Mouse (Mus musculus) heart, embryonic 14.5 days (tissue): ENCODE measurements around the gene Ttc39a. TPM values are rescaled to one million over a fixed set of nuclear protein-coding genes. Genes with fewer than 3 reads are reported as not detected.

ENCODE experiments used
- ATAC-seq: fragments of 200-750 bp; cut with Nextera tagmentation; 2 replicates; pipeline ENCODE4 v1.8.0; 2017; ENCODE audit warnings: low read depth, moderate TSS enrichment; ENCODE audit not compliant: insufficient number of reproducible peaks, insufficient read depth, low FRiP score
- H3K27ac ChIP-seq, 2 experiments: fragments of 200-500 bp in 1 of 2; fragments of 300-500 bp in 1 of 2; sonication (generic) in 1 of 2; replicated peaks in 1 of 2; 2 replicates each; pipeline ENCODE4 v1.5.1; 2012 to 2014; ENCODE audit warnings: low read depth in 2 of 2, low read length in 2 of 2, control low read depth in 1 of 2, mild to moderate bottlenecking in 1 of 2, mixed read lengths in 1 of 2; ENCODE audit not compliant: control insufficient read depth in 1 of 2, insufficient read depth in 1 of 2
- H3K27me3 ChIP-seq: fragments of 300-500 bp; sonication (generic); 2 replicates; pipeline ENCODE4 v1.6.1; 2014; ENCODE audit warnings: mild to moderate bottlenecking, low read length, control low read depth; ENCODE audit not compliant: control insufficient read depth, insufficient read depth
- H3K36me3 ChIP-seq: fragments of 300-500 bp; sonication (generic); 2 replicates; pipeline ENCODE4 v1.6.1; 2014; ENCODE audit warnings: mild to moderate bottlenecking, control low read depth, low read length, mixed read lengths; ENCODE audit not compliant: control insufficient read depth, insufficient read depth
- H3K4me1 ChIP-seq, 2 experiments: fragments of 200-500 bp in 1 of 2; fragments of 300-500 bp in 1 of 2; sonication (generic) in 1 of 2; 2 replicates each; pipeline ENCODE4 v1.6.1; 2012 to 2014; ENCODE audit warnings: low read length in 2 of 2, control low read depth in 1 of 2, mixed read lengths in 1 of 2; ENCODE audit not compliant: control insufficient read depth in 2 of 2, insufficient read depth in 2 of 2
- H3K4me2 ChIP-seq: fragments of 300-500 bp; sonication (generic); 2 replicates; pipeline ENCODE4 v1.6.1; 2014; ENCODE audit warnings: mild to moderate bottlenecking, low read length
- H3K4me3 ChIP-seq, 2 experiments: fragments of 200-500 bp in 1 of 2; fragments of 300-500 bp in 1 of 2; sonication (generic) in 1 of 2; 2 replicates each; pipeline ENCODE4 v1.5.1; 2012 to 2014; ENCODE audit warnings: low read length in 2 of 2, mild to moderate bottlenecking in 2 of 2, control low read depth in 1 of 2, low read depth in 1 of 2, moderate library complexity in 1 of 2; ENCODE audit not compliant: control insufficient read depth in 1 of 2, insufficient read depth in 1 of 2
- H3K9ac ChIP-seq: fragments of 300-500 bp; sonication (generic); 2 replicates; pipeline ENCODE4 v1.6.1; 2014; ENCODE audit warnings: mild to moderate bottlenecking, low read length
- H3K9me3 ChIP-seq: fragments of 300-500 bp; sonication (generic); 2 replicates; pipeline ENCODE4 v1.6.1; 2016; ENCODE audit warnings: low read length, control low read depth; ENCODE audit not compliant: control insufficient read depth
- WGBS: fragments of 180-500 bp; shearing (Covaris S2); extraction: QIAGEN DNeasy Blood & Tissue Kit; methylation state at CpG from one replicate; pipeline ENCODE4 v1.1.7; 2014; 5-methylcytosine and 5-hydroxymethylcytosine counted together
- polyA plus RNA-seq: library from polyadenylated mRNA; unstranded; fragments of >200 nt; fragmentation: Nextera tagmentation; extraction: Ambion mirVana; gene quantifications from 2 replicates; pipeline ENCODE4 v1.2.1, GENCODE M21; 2014

The Ttc39a gene
- polyA plus RNA-seq: 7.7 and 8.2 TPM in 2 replicates

- Histone ChIP-seq H3K9me3 (no peaks in the 10 kb centered on the region), H3K4me2 (peak within 1 kb of the TSS; percentile 95), H3K27ac (peak within 1 kb of the TSS; percentile 70 to 82), H3K36me3 (no peaks in the 10 kb centered on the region; the same call in 1 of the 2 replicates), H3K4me1 (peaks cover 17 to 31% of the 10 kb centered on the region in 2 experiments), H3K4me3 (peak within 1 kb of the TSS; percentile 64 to 75), H3K27me3 (no peaks in the 10 kb centered on the region), H3K9ac (peak within 1 kb of the TSS; percentile 84)
- peak; percentile 57 for ATAC-seq
- WGBS: 2% methylated on average over 53 of the region's 56 CpGs
These were observed at the start of gene Ttc39a for GRCm38 (mm10) chr4:109406486-109407175. Gene Ttc39a (plus strand): TSS chr4:109406623.

DNA sequence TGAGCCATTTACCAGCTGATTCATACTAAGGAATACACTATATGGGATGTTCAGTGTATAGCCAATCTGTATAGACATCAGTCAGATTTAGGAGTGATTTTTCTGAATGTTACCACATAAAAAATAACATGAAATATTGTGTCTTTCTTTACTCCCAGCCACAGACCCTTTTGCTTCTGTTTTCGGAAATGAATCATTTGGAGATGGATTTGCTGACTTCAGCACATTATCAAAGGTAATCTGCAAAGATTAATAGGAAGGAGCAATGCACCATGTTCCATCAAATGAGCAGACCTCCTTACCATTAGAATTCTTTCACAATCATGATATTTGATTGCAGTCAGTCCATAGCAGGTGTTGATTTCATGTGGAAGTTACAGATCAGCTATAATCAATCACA is 28.3 kb upstream of the Ttc39a start:
- no peaks in the 10 kb centered on the region for H3K27me3 ChIP-seq
- WGBS: 87% methylated on average over 1 of the region's 1 CpGs
- no peaks in the 10 kb centered on the region for H3K4me1 ChIP-seq
- no peak overlapping the region for H3K4me2 ChIP-seq
- no peaks in the 10 kb centered on the region for H3K9me3 ChIP-seq
- no peak overlapping the region for H3K27ac ChIP-seq
- peaks cover 73% of the 10 kb centered on the region for H3K36me3 ChIP-seq
- no peak overlapping the region for H3K4me3 ChIP-seq
- no peak overlapping the region for H3K9ac ChIP-seq
- no peak for ATAC-seq

- 88% methylated on average over 2 of the region's 2 CpGs for WGBS
- Histone ChIP-seq H3K4me2 (no peak overlapping the region), H3K27me3 (no peaks in the 10 kb centered on the region), H3K4me1 (no peaks in the 10 kb centered on the region), H3K36me3 (peaks cover 50% of the 10 kb centered on the region), H3K9me3 (no peaks in the 10 kb centered on the region), H3K9ac (no peak overlapping the region), H3K4me3 (no peak overlapping the region), H3K27ac (no peak overlapping the region)
- ATAC-seq: no peak
These were observed 24.0 kb upstream of the Ttc39a start for GRCm38 (mm10) chr4:109382457-109382856.

DNA sequence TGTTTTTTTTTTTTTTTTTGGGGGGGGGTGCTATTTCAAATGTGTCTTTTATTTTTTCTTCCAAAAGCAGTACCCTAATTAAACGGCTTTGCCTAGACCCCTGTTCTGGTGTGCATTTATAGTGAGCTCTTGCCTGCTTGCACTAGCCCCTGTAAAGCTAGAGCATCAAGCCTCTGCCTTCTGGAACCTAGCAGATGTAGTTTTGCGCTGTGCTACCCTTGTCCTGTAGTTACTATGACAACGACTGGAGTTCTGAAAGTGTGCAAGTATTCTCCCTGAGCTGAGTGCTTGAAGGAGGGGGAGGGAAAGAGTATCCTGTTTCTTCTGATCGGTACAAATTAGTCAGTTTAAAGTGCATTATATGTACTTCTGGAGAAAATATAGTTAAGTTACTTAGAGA is 20.8 kb upstream of the Ttc39a start:
- 78% methylated on average over 4 of the region's 4 CpGs for WGBS
- Histone ChIP-seq H3K4me1 (no peaks in the 10 kb centered on the region), H3K4me3 (no peak overlapping the region), H3K27ac (no peak overlapping the region), H3K4me2 (no peak overlapping the region), H3K9me3 (no peaks in the 10 kb centered on the region), H3K27me3 (no peaks in the 10 kb centered on the region), H3K36me3 (peaks cover 37% of the 10 kb centered on the region), H3K9ac (no peak overlapping the region)
- no peak for ATAC-seq

- Histone ChIP-seq H3K27me3 (no peaks in the 10 kb centered on the region), H3K4me3 (no peak overlapping the region)
- WGBS: 71% methylated on average over 6 of the region's 6 CpGs
These were observed 13.1 kb upstream of the Ttc39a start for GRCm38 (mm10) chr4:109393229-109393779.

GRCm38 (mm10) chr4:109393902-109394301 is 12.5 kb upstream of the Ttc39a start:
- no peak overlapping the region for H3K27ac ChIP-seq
- no peaks in the 10 kb centered on the region for H3K9me3 ChIP-seq
- WGBS: 9% methylated on average over 13 of the region's 13 CpGs
- peak overlapping the region; percentile 60 for H3K4me2 ChIP-seq
- H3K4me1 ChIP-seq: peaks cover 4 to 8% of the 10 kb centered on the region in 2 experiments; a peak in 3 of 4 replicates
- peaks cover 7% of the 10 kb centered on the region; the same call in 1 of the 2 replicates for H3K36me3 ChIP-seq
- peak; percentile 66 for ATAC-seq
- peak overlapping the region; percentile 31; the same call in 1 of the 2 replicates for H3K9ac ChIP-seq
- H3K4me3 ChIP-seq: peak overlapping the region; percentile 2 to 22; a peak in 3 of 4 replicates
- H3K27me3 ChIP-seq: no peaks in the 10 kb centered on the region

More at GRCm38 (mm10) chr4:109393229-109393779, 13.1 kb upstream of the Ttc39a start:
- Histone ChIP-seq H3K36me3 (peaks cover 10% of the 10 kb centered on the region; the same call in 1 of the 2 replicates), H3K27ac (no peak overlapping the region), H3K9me3 (no peaks in the 10 kb centered on the region), H3K9ac (no peak overlapping the region), H3K4me1 (peaks cover 4 to 8% of the 10 kb centered on the region in 2 experiments; a peak in 3 of 4 replicates), H3K4me2 (no peak overlapping the region)
- no peak for ATAC-seq

DNA sequence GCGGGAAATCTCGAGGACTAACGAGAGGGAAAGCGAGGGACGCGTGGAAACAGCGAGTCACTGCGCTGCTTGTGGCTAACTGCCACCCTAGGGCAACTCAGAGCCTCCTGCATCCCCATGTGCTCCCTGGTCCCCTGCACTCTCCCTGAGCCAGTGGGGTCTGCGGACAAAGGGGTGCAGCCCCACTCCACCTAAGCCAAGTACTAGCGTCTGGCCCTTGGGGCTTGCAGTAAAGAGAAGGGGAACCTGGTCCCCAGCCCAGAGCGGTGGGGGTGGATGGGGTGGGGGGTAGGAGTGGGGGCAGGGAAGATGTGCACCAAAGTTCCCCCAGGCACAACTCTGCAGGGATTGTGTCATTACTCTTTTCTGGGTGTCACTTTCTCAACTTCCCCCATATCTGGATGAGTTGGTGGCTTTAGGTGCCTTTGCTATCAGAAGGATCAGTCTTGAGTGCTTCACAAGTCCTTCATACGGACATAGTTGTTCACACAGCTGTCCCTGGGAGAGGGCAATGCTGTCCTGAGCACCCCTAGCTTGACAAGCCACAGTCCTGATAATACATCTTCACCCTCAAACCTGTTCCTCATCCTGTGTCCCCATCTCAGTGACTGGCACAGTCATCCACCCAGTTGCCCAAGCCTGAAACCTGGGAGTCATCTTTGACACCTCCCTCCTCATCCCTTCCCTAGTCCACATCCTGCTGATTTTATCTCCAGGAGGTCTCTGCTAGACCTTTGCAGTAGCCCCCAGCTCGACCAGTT is 11.9 kb upstream of the Ttc39a start:
- peak overlapping the region; percentile 2 to 22; a peak in 3 of 4 replicates for H3K4me3 ChIP-seq
- 22% methylated on average over 13 of the region's 13 CpGs for WGBS
- H3K4me2 ChIP-seq: peak overlapping the region; percentile 60
- H3K27ac ChIP-seq: no peak overlapping the region
- H3K9me3 ChIP-seq: no peaks in the 10 kb centered on the region
- peaks cover 3% of the 10 kb centered on the region; the same call in 1 of the 2 replicates for H3K36me3 ChIP-seq
- H3K4me1 ChIP-seq: peaks cover 4 to 8% of the 10 kb centered on the region in 2 experiments; a peak in 3 of 4 replicates
- peak overlapping the region; percentile 31; the same call in 1 of the 2 replicates for H3K9ac ChIP-seq
- H3K27me3 ChIP-seq: no peaks in the 10 kb centered on the region
- no peak for ATAC-seq
